Mouse (Mus musculus) neural tube, embryonic 12.5 days (tissue): ENCODE measurements at regions not wholly inside any gene's neighbourhood (a gene's known extent, or its start where the extent isn't known, plus 50 kb on each side); places are given as distances from the start of the nearest gene placed in this dataset.
"Not testable (repeated sequence)": the region's sequence is repeated elsewhere in the genome, so short reads cannot be mapped to it uniquely, and the experiment has no call there.

ENCODE experiments used
- ATAC-seq: fragments of 200-750 bp; cut with Nextera tagmentation; 2 replicates; pipeline ENCODE4 v1.8.0; 2017; ENCODE audit warnings: low read depth, mild to moderate bottlenecking, moderate TSS enrichment, moderate library complexity; ENCODE audit not compliant: low FRiP score
- H3K27ac ChIP-seq: fragments of 300-500 bp; sonication (generic); 2 replicates; pipeline ENCODE4 v1.5.1; 2016
- H3K27me3 ChIP-seq: fragments of 300-500 bp; sonication (generic); replicated peaks from 2 replicates; pipeline ENCODE4 v1.6.1; 2016; ENCODE audit warnings: mild to moderate bottlenecking
- H3K36me3 ChIP-seq: fragments of 300-500 bp; sonication (generic); 2 replicates; pipeline ENCODE4 v1.6.1; 2016; ENCODE audit warnings: mild to moderate bottlenecking
- H3K4me1 ChIP-seq: fragments of 300-500 bp; sonication (generic); 2 replicates; pipeline ENCODE4 v1.6.1; 2016
- H3K4me2 ChIP-seq: fragments of 300-500 bp; sonication (generic); replicated peaks from 2 replicates; pipeline ENCODE4 v1.6.1; 2016; ENCODE audit warnings: mild to moderate bottlenecking
- H3K4me3 ChIP-seq: fragments of 300-500 bp; sonication (generic); 2 replicates; pipeline ENCODE4 v1.5.1; 2016
- H3K9ac ChIP-seq: fragments of 300-500 bp; sonication (generic); 2 replicates; pipeline ENCODE4 v1.6.1; 2016; ENCODE audit warnings: mild to moderate bottlenecking
- H3K9me3 ChIP-seq: fragments of 300-500 bp; sonication (generic); 2 replicates; pipeline ENCODE4 v1.6.1; 2016; ENCODE audit warnings: mild to moderate bottlenecking
- WGBS: fragments of 180-500 bp; shearing (Covaris S2); methylation state at CpG from one replicate; pipeline ENCODE4 v1.1.7; 2016; 5-methylcytosine and 5-hydroxymethylcytosine counted together

DNA sequence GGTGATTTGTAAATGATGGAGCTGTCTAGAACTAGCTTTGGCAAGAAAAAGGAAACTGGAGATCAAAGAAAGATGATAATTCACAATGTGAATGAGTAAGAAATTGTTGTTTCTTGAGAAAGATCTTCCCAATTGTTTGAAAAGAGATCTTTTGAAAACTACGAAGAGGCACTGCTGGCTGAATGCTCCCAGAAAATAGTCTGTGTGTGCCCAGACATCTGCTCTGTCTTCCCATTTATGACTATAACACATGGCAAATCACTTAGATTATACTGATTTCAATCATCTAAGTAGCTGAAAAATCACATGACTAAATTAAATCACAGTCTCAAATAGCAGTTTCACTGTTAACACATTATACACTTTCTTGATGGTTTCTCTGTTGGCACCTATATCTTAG is 434.2 kb upstream of the Sema6d start:
- Histone ChIP-seq H3K4me2 (no peak overlapping the region), H3K9me3 (no peaks in the 10 kb centered on the region), H3K36me3 (no peaks in the 10 kb centered on the region), H3K4me3 (no peak overlapping the region), H3K4me1 (no peaks in the 10 kb centered on the region), H3K9ac (no peak overlapping the region), H3K27me3 (no peaks in the 10 kb centered on the region), H3K27ac (no peak overlapping the region)
- 82% methylated on average over 1 of the region's 1 CpGs for WGBS
- no peak for ATAC-seq

DNA sequence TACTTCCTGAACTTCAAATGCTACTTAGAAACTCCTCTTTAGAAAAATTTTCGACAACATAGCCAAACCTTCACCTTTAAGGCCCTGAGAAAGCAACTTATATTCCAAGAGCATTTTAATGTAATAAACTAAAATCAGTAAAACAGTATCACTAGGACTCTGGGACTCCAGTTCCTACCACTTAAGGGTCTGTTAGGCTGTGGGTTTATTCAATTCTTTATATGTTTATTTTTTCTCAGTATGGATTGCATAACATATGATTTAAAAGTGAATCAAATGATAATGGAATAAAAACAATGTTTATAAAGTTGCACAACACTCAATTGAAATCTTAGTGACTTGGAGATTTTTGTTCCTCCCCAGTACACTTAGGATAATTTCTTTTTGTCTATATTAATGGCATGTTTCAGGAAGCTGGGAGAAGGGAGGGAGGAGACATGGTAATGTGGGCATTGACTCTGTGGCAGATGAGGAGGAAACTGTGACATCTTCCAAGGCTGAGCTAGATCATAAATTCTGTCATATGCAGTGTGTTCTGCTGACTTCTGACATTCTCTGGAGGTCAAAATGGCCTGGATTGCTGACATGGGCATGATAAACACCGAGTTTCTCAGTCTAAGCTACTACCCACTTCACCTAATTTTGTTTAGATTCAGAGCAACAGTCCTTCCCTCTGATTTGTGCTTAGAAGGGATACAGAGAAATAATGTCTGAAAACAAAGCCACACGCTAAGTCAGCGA is 401.3 kb upstream of the Sema6d start:
- WGBS, result 79% methylated on average over 4 of the region's 4 CpGs

DNA sequence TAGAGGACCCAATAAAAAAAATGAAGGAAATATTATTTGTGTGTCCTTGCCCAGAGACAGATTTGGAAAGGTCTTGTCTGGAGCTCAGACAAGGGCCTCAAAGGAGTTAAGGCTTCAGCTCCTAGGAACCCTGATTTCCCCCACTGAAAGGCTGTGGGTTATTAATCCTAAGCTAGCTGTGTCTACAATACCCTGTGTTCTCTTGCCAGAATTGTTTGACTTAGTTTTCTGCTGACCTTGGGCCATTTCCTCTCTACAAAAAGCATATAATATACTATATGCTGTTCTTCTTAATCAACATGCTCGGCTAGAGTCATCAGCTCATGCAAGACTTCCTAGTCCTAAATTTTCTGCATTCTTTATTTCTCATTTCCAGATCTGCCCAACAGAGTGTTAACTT is 400.0 kb upstream of the Sema6d start:
- no peak overlapping the region for H3K4me2 ChIP-seq
- no peak overlapping the region for H3K4me3 ChIP-seq
- WGBS, result 82% methylated on average over 1 of the region's 1 CpGs
- no peaks in the 10 kb centered on the region for H3K27me3 ChIP-seq
- no peak for ATAC-seq
- H3K9me3 ChIP-seq, result no peaks in the 10 kb centered on the region
- H3K4me1 ChIP-seq, result no peaks in the 10 kb centered on the region
- no peak overlapping the region for H3K27ac ChIP-seq
- no peak overlapping the region for H3K9ac ChIP-seq
- H3K36me3 ChIP-seq, result no peaks in the 10 kb centered on the region

More for the DNA sequence above, 401.3 kb upstream of the Sema6d start:
- Histone ChIP-seq H3K36me3 (no peaks in the 10 kb centered on the region), H3K27me3 (no peaks in the 10 kb centered on the region), H3K4me3 (no peak overlapping the region), H3K4me1 (no peaks in the 10 kb centered on the region), H3K4me2 (no peak overlapping the region), H3K9me3 (no peaks in the 10 kb centered on the region), H3K9ac (no peak overlapping the region), H3K27ac (no peak overlapping the region)
- ATAC-seq, result no peak

DNA sequence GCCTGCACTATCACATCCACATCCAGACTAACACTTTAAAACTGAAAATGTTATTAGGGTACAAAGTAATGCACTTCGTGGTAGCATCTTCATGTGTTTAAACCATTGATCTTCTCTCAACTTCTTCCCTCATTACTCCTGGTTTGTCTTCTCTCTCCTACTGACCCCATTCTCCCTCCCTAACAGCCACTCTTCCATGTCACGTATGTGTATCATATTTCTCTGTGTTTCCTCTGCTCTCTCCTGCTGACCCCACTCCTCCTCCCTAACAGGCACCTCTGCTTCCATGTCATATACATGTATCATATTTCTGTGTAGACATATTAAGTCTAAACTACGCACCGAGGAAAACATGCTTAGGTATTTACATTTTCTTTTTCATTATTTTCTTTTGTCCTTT is 350.1 kb upstream of the Sema6d start:
- no peaks in the 10 kb centered on the region for H3K36me3 ChIP-seq
- H3K4me2 ChIP-seq, result no peak overlapping the region
- 84% methylated on average over 4 of the region's 4 CpGs for WGBS
- no peak overlapping the region for H3K9ac ChIP-seq
- H3K4me1 ChIP-seq, result no peaks in the 10 kb centered on the region
- H3K4me3 ChIP-seq, result no peak overlapping the region
- no peak overlapping the region for H3K27ac ChIP-seq
- no peak for ATAC-seq
- no peaks in the 10 kb centered on the region for H3K27me3 ChIP-seq
- H3K9me3 ChIP-seq, result no peaks in the 10 kb centered on the region

DNA sequence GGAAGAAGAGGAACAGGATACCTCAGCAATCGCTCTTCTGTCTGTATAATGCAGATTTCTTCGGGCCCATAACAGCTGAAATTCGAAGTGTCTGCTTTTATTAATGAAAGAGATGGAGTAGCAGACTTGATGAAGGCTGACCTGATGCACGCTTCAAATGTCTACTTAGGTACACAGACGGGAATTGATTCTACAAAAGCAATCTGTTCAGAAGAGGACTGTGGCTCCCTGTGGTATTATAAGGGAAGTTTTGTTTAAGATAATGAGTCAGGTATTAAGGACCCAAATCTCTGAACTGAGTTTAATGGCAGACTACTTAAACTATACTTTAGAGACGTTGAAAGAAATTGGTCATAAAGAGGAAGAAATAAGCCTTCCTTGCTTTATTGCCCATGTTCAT is 349.2 kb upstream of the Sema6d start:
- 82% methylated on average over 6 of the region's 6 CpGs for WGBS
- Histone ChIP-seq H3K4me3 (no peak overlapping the region), H3K4me1 (no peaks in the 10 kb centered on the region), H3K4me2 (no peak overlapping the region), H3K27ac (no peak overlapping the region), H3K9ac (no peak overlapping the region), H3K9me3 (no peaks in the 10 kb centered on the region), H3K36me3 (no peaks in the 10 kb centered on the region), H3K27me3 (no peaks in the 10 kb centered on the region)
- ATAC-seq, result no peak

DNA sequence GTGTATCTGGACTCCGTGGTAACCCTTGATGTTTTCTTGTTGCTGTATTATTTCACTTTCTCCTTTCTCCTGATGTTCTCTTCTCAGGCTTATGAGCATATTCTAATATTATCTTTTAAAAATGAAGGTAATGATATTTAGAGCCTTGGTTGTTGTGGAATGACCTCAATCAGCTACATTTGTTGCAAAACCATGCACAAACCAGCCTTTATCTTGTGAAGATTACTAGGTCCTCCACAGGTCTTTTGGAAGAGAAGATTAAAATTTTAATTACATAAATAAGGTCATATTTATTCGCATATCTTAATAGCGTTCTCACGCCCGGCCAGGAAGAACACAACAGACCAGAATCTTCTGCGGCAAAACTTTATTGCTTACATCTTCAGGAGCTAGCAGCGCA is 335.5 kb upstream of the Sema6d start:
- Histone ChIP-seq H3K4me1 (no peaks in the 10 kb centered on the region), H3K9ac (no peak overlapping the region), H3K36me3 (no peaks in the 10 kb centered on the region), H3K27ac (no peak overlapping the region), H3K4me3 (no peak overlapping the region), H3K27me3 (no peaks in the 10 kb centered on the region), H3K9me3 (no peaks in the 10 kb centered on the region), H3K4me2 (peak overlapping the region; percentile 42; the same call in 1 of the 2 replicates)
- 77% methylated on average over 7 of the region's 7 CpGs for WGBS
- no peak for ATAC-seq

DNA sequence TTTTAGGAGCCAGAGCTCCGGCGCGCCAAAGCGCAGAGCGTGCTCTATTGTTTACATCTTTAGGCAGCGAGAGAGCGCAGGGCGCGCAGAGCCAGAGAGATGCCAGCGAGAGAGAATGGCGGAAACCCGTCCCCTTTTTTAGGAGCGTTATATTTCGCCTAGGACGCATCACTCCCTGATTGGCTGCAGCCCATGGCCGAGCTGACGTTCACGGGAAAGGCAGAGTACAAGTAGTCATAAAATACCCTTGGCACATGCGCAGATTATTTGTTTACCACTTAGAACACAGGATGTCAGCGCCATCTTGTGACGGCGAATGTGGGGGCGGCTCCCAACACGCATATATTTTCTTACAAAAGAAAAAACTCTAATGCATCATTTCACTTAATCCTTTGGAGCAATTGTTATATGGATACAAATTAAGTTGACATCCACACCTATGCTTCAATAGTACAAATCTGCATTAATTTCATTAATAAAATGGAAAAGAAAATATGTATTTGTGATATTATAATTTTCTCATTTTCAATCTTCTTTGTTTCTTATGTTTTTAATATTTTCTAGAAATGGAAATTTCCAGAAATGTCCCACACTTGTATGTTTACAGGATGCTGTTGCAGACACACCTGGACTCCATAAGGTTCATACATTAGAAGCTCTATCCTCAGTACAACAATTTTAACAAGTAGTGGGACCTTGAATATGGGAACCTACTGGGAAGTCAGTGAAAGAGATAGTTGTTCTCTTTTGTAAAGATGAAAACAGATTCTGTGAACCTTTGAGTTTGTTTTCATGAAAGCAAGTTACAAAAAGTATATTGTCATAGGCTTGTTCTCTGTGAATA is 334.9 kb upstream of the Sema6d start:
- not testable (repeated sequence) for H3K9ac ChIP-seq, H3K4me3 ChIP-seq, H3K36me3 ChIP-seq, H3K4me1 ChIP-seq, H3K27me3 ChIP-seq, H3K27ac ChIP-seq, H3K9me3 ChIP-seq
- H3K4me2 ChIP-seq, result 0 out of 2 replicates have a peak overlapping the region, but pooled peaks have one; percentile 42
- 48% methylated on average over 19 of the region's 24 CpGs for WGBS
- peak; percentile 74 for ATAC-seq

DNA sequence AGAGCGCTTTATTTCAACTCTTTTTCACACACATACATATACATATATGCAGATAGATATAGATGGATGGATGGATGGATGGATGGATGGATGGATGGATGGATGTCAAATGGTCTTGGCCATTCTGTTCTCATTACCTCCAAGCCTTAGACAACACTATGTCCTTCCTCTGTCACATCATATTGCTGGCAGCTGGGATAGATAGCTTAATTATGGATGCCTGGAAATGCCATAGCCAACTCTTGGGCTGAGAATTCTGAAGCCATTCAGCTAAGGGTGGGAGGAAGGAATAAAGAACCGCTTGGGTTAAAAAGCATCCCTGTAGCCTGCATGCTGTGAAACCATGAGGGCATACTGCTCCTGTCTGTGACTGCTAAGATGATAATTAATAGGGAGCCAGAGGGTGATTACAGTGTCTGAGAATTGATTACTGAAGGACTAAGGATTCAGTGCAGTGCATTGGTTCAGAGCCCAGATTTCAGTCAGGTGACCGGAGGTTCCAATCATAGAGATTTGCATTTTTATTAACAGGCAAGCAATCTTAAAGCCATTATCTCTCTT is 290.5 kb upstream of the Sema6d start:
- peak; percentile 84 for ATAC-seq
- no peak overlapping the region for H3K27ac ChIP-seq
- H3K36me3 ChIP-seq, result no peaks in the 10 kb centered on the region
- H3K4me3 ChIP-seq, result no peak overlapping the region
- H3K9ac ChIP-seq, result no peak overlapping the region
- 66% methylated on average over 3 of the region's 3 CpGs for WGBS
- H3K9me3 ChIP-seq, result no peaks in the 10 kb centered on the region
- no peaks in the 10 kb centered on the region for H3K27me3 ChIP-seq
- peaks cover 5% of the 10 kb centered on the region; the same call in 1 of the 2 replicates for H3K4me1 ChIP-seq
- no peak overlapping the region for H3K4me2 ChIP-seq

DNA sequence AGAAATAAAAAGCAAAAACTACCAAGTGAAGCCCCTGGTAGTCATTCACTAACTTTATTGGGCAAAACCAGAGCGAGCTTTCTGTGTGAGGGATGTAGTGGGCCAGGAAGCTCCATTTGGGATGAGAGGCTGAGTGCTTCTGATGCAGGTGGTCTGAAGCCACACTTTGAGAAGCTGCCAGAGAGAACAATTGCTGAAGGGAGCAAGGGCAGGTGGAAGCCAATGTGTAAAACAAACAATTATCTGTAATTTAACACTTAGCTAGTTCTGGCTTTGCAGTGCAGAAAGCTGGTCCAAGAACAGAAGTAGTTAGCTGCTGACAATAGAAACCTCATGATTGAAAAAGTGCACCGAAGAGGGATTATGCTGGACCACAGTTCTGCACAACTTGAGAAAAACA is 284.1 kb upstream of the Sema6d start:
- H3K9me3 ChIP-seq, result no peaks in the 10 kb centered on the region
- H3K4me3 ChIP-seq, result no peak overlapping the region
- H3K9ac ChIP-seq, result no peak overlapping the region
- 82% methylated on average over 2 of the region's 2 CpGs for whole genome bisulfite sequencing
- ATAC-seq, result no peak
- no peaks in the 10 kb centered on the region for H3K36me3 ChIP-seq
- H3K4me1 ChIP-seq, result no peaks in the 10 kb centered on the region
- no peak overlapping the region for H3K27ac ChIP-seq
- no peak overlapping the region for H3K4me2 ChIP-seq
- H3K27me3 ChIP-seq, result no peaks in the 10 kb centered on the region

DNA sequence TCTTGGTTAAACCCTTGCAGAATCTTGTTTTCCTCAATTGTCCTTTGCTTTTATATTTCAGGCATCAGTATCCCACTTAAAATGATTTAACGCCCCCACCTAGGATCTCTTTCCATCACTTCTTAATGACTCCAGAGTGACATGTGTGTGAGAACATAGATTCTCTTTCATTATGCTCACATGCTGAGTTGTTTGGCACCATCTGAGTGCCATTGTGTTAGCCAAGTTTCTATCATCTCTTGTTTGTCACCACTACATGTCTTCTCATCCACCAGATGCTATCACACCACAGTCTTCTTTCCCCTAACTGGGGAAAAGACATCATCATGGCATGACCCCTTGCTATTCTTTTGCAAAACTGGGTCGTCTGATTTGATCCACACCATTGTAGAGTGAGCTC is 283.4 kb upstream of the Sema6d start:
- H3K9me3 ChIP-seq, result no peaks in the 10 kb centered on the region
- 70% methylated on average over 2 of the region's 2 CpGs for WGBS
- ATAC-seq, result no peak
- H3K27me3 ChIP-seq, result no peaks in the 10 kb centered on the region
- no peak overlapping the region for H3K9ac ChIP-seq
- no peaks in the 10 kb centered on the region for H3K4me1 ChIP-seq
- H3K4me3 ChIP-seq, result no peak overlapping the region
- H3K4me2 ChIP-seq, result no peak overlapping the region
- H3K27ac ChIP-seq, result no peak overlapping the region
- no peaks in the 10 kb centered on the region for H3K36me3 ChIP-seq

DNA sequence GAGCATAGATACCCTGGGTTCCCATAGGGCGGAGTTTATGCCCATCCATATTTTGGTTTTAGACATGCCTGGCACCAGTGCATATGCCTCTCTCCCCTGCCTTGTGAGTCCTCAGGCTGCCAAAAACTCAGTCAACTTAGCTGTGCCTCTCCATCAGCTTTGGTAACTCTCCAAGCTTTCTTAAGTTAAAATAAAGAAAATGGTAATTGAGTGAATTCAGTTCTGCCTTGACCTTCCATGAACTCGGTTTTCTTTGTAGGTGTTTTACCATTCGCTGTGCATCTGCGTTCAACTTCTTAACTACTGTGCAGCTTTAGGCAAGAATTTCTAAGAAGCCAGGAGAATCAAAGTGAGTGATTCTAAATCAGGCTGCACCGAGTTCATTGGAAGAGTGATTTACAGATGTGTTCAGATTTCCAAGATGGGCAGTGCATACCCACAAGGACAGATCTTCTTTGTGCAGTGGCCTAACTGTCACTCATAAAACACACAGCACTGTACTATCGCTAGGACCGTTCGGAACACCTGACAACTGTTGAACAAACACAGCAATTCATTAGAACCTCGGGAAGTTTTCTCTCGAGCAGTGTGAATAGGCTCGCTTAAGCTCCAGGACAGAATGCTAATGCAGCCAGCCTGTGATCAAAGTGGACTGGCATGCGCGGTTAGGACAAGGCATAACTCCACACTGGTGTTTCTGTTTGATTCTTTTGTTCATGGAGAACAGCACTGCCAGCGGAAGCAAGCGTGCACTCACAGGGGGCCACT is 276.4 kb upstream of the Sema6d start:
- no peaks in the 10 kb centered on the region for H3K27me3 ChIP-seq
- 0 out of 2 replicates have a peak overlapping the region, but pooled peaks have one; percentile 7 for H3K27ac ChIP-seq
- H3K9ac ChIP-seq, result no peak overlapping the region
- peak overlapping the region; percentile 36 for H3K4me2 ChIP-seq
- no peaks in the 10 kb centered on the region for H3K36me3 ChIP-seq
- peaks cover 12% of the 10 kb centered on the region; the same call in 1 of the 2 replicates for H3K4me1 ChIP-seq
- ATAC-seq, result peak; percentile 92
- 31% methylated on average over 15 of the region's 15 CpGs for WGBS
- H3K4me3 ChIP-seq, result no peak overlapping the region
- no peaks in the 10 kb centered on the region for H3K9me3 ChIP-seq

DNA sequence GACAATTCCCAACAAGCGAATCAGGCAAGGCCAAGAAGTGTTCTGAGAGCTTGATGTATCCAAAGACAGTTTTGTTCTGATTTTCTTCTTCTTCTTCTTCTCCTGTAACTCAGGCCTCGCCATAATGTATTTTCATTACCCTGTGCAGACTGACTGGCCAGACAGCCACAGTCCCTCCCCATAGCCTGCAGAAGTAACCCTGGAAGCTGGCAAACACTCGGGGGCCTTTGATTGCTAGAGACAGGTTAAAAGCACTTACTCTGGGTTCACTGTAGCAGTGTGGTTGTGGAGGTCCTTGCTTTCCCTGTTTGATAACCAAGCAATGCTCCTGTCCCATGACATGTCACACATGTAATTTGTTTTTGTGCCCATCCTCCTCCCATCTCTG is 275.8 kb upstream of the Sema6d start:
- Histone ChIP-seq H3K4me3 (no peak overlapping the region), H3K27me3 (no peaks in the 10 kb centered on the region), H3K27ac (peak overlapping the region; percentile 7; the same call in 1 of the 2 replicates), H3K9me3 (no peaks in the 10 kb centered on the region), H3K4me2 (peak overlapping the region; percentile 36), H3K36me3 (no peaks in the 10 kb centered on the region), H3K9ac (no peak overlapping the region), H3K4me1 (peaks cover 12% of the 10 kb centered on the region; the same call in 1 of the 2 replicates)
- ATAC-seq, result peak; percentile 61
- WGBS, result 37% methylated on average over 3 of the region's 3 CpGs
